Mouse (Mus musculus) liver, embryonic 14 days (tissue): ENCODE results near the gene Sp4. TPM values are rescaled to one million over a fixed set of nuclear protein-coding genes. Genes with fewer than 3 reads are reported as not detected.

Experiments
- polyA plus RNA-seq: library from polyadenylated mRNA; depleted of rRNA; stranded (reverse); fragments of >200 nt; gene quantifications from 2 replicates; pipeline ENCODE4 v1.2.3, GENCODE M21; 2012; rRNA removed

The Sp4 gene
- polyA plus RNA-seq, result 4.5 and 4.6 TPM in 2 replicates

GRCm38 (mm10) chr12:118301072-118301865 lies at the start of gene Sp4:
Sp4 (minus strand) TSS chr12:118301440.

GRCm38 (mm10) chr12:118198386-118199093 lies 102.7 kb downstream of the Sp4 start, which contains the start of gene Dnah11:
Dnah11 (minus strand) TSS chr12:118199043.

Other genes with a start within 250 kb of the Sp4 start
- 0.20 and 0.25 TPM in 2 replicates for gene Dnah11, start 102.4 kb downstream of the Sp4 start, polyA plus RNA-seq